Mouse (Mus musculus) MEL (cell line): ENCODE data around the gene Cntf.

Source experiments
- CTCF ChIP-seq, 3 experiments: IDR thresholded peaks in 2 of 3; conservative IDR thresholded peaks in 1 of 3; 2 replicates each; pipeline ENCODE4 v1.5.1; 2011 to 2012; ENCODE audit warnings: low read length in 3 of 3, low read depth in 2 of 3, mild to moderate bottlenecking in 2 of 3, improper control_type of control experiment in 1 of 3, inconsistent platforms in 1 of 3, mixed read lengths in 1 of 3, moderate library complexity in 1 of 3; ENCODE audit not compliant: control insufficient read depth in 1 of 3, insufficient read depth in 1 of 3, poor library complexity in 1 of 3, severe bottlenecking in 1 of 3
- EP300 ChIP-seq, 2 experiments: IDR thresholded peaks; 2 replicates each; pipeline ENCODE4 v1.6.1; 2011; ENCODE audit warnings: improper control_type of control experiment in 2 of 2, low read length in 2 of 2, low read depth in 1 of 2, mild to moderate bottlenecking in 1 of 2
- HCFC1 ChIP-seq: IDR thresholded peaks from 2 replicates; pipeline ENCODE4 v1.6.1; 2012; ENCODE audit warnings: low read depth, mild to moderate bottlenecking, inconsistent platforms, low read length, improper control_type of control experiment, moderate library complexity
- MAFK ChIP-seq: IDR thresholded peaks from 2 replicates; pipeline ENCODE4 v1.6.1; 2011; ENCODE audit warnings: low read depth, mild to moderate bottlenecking, low read length, improper control_type of control experiment, borderline replicate concordance
- MAZ ChIP-seq: IDR thresholded peaks from 2 replicates; pipeline ENCODE4 v1.6.1; 2012; ENCODE audit warnings: low read depth, mild to moderate bottlenecking, inconsistent platforms, low read length, improper control_type of control experiment
- POLR2A ChIP-seq, 2 experiments: IDR thresholded peaks; 2 replicates each; pipeline ENCODE4 v1.6.1; 2011 to 2012; ENCODE audit warnings: low read length in 2 of 2, mild to moderate bottlenecking in 2 of 2, control low read depth in 1 of 2, improper control_type of control experiment in 1 of 2, low read depth in 1 of 2, moderate library complexity in 1 of 2; ENCODE audit not compliant: control insufficient read depth in 1 of 2, insufficient read depth in 1 of 2, poor library complexity in 1 of 2
- POLR2AphosphoS2 ChIP-seq: IDR thresholded peaks from 2 replicates; pipeline ENCODE4 v1.6.1; 2011; ENCODE audit warnings: low read length, improper control_type of control experiment
- SIN3A ChIP-seq: IDR thresholded peaks from 2 replicates; pipeline ENCODE4 v1.6.1; 2012; ENCODE audit warnings: low read length, improper control_type of control experiment, inconsistent platforms
- TCF12 ChIP-seq: IDR thresholded peaks from 2 replicates; pipeline ENCODE4 v1.6.1; 2014; ENCODE audit warnings: low read depth, mild to moderate bottlenecking, inconsistent platforms, low read length, improper control_type of control experiment, moderate library complexity
- UBTF ChIP-seq: IDR thresholded peaks from 2 replicates; pipeline ENCODE4 v1.6.1; 2012; ENCODE audit warnings: low read depth, mild to moderate bottlenecking, inconsistent platforms, low read length, improper control_type of control experiment, moderate library complexity, borderline replicate concordance; ENCODE audit not compliant: insufficient read depth
- USF1 ChIP-seq: IDR thresholded peaks from 2 replicates; pipeline ENCODE4 v1.6.1; 2014; ENCODE audit warnings: low read depth, mild to moderate bottlenecking, inconsistent platforms, low read length, improper control_type of control experiment, moderate library complexity

GRCm38 (mm10) chr19:12731950-12732349, 33.5 kb downstream of the Cntf start:
- TF ChIP-seq MAFK, result no peak
- no peak for TF ChIP-seq POLR2A (IDR thresholded peaks at IDR 0.05; ENCODE audit: control insufficient read depth in 1 of 2, insufficient read depth in 1 of 2, low read depth in 1 of 2, low read length in 2 of 2, poor library complexity in 1 of 2)
- no peak for TF ChIP-seq EP300 (IDR thresholded peaks at IDR 0.05; ENCODE audit: low read depth in 1 of 2, low read length in 2 of 2)
- TF ChIP-seq UBTF, result no peak
- no peak for TF ChIP-seq CTCF (IDR thresholded peaks at IDR 0.05 in 2 of 3, conservative IDR thresholded peaks at IDR 0.05 in 1 of 3; ENCODE audit: control insufficient read depth in 1 of 3, insufficient read depth in 1 of 3, low read depth in 2 of 3, low read length in 3 of 3, poor library complexity in 1 of 3, severe bottlenecking in 1 of 3)
- no peak for TF ChIP-seq MAZ
- no peak for TF ChIP-seq TCF12
- no peak for TF ChIP-seq USF1
- TF ChIP-seq HCFC1, result no peak
- TF ChIP-seq SIN3A, result no peak
- TF ChIP-seq POLR2AphosphoS2, result no peak
